Comparison of ENCODE assay signal across 9 mouse cellular contexts in genomic region chr5:131584260-131585135, GRCm38 (mm10).
DNase-seq lines count a peak whose midpoint lies in the region; ATAC-seq and TF ChIP-seq lines count a peak whose summit lies in the region.
"Had no signal": no experiment of that assay in that cellular context is flagged by ENCODE, and none has a peak within 500 bp of the region (broad histone marks: within the 10 kb centered on the region; RNA-seq: fewer than 3 reads in every experiment).

No protein-coding gene starts in this region.

- peak; percentile 79 for DNase-seq in embryo, embryonic 10 days (ENCODE audit: low spot score)
- peak; percentile 86 for DNase-seq in kidney, adult 2 months
- DNase-seq in midbrain, embryonic 14.5 days: no peak
- no peak for DNase-seq in adrenal gland, adult 8-10 months
- DNase-seq in T-cell, adult 2 months (ENCODE audit: low spot score): no peak
- no peak for DNase-seq in cerebellum, adult 2 months
- DNase-seq in spleen, postnatal 10 days (ENCODE audit: low spot score in 2 of 2): no peak
- DNase-seq: lung, adult 18-20 months had no signal

- no peaks in the 10 kb centered on the region for H3K9me3 ChIP-seq in forebrain, embryonic 16.5 days (ENCODE audit: control insufficient read depth, low read length)
- no peaks in the 10 kb centered on the region for H3K9me3 ChIP-seq in midbrain, embryonic 14.5 days (ENCODE audit: control insufficient read depth, low read length)

- H3K4me3 ChIP-seq in forebrain, embryonic 16.5 days (replicated peaks; ENCODE audit: low read length): no peak overlapping the region
- no peak overlapping the region for H3K4me3 ChIP-seq in kidney, adult 2 months (ENCODE audit: insufficient read depth, low read depth, low read length)
- H3K4me3 ChIP-seq in midbrain, embryonic 14.5 days (replicated peaks; ENCODE audit: low read depth, low read length): no peak overlapping the region
- no peak overlapping the region for H3K4me3 ChIP-seq in cerebellum, adult 2 months (replicated peaks; ENCODE audit: insufficient read depth, low read depth, low read length)

- no peaks in the 10 kb centered on the region for H3K27me3 ChIP-seq in forebrain, embryonic 16.5 days (replicated peaks; ENCODE audit: control insufficient read depth, insufficient read depth, low read length)
- H3K27me3 ChIP-seq in kidney, adult 2 months (replicated peaks; ENCODE audit: control insufficient read depth, insufficient read depth, low read length): no peaks in the 10 kb centered on the region
- H3K27me3 ChIP-seq in midbrain, embryonic 14.5 days (ENCODE audit: control insufficient read depth, insufficient read depth, low read length): no peaks in the 10 kb centered on the region; the same call in 1 of the 2 replicates
- no peaks in the 10 kb centered on the region for H3K27me3 ChIP-seq in cerebellum, adult 2 months (ENCODE audit: control insufficient read depth, insufficient read depth, low read length)

- H3K27ac ChIP-seq in forebrain, embryonic 16.5 days (ENCODE audit: low read length): peak overlapping the region; percentile 88
- no peak overlapping the region for H3K27ac ChIP-seq in kidney, adult 2 months (ENCODE audit: insufficient read depth, low read depth, low read length)
- peak overlapping the region; percentile 76; the same call in 1 of the 2 replicates for H3K27ac ChIP-seq in midbrain, embryonic 14.5 days (replicated peaks; ENCODE audit: low read depth, low read length)
- no peak overlapping the region for H3K27ac ChIP-seq in cerebellum, adult 2 months (ENCODE audit: insufficient read depth, low read length)

- no peak for ATAC-seq in forebrain, embryonic 16.5 days
- no peak for ATAC-seq in midbrain, embryonic 14.5 days (ENCODE audit: low FRiP score, low TSS enrichment)

- H3K9ac ChIP-seq in forebrain, embryonic 16.5 days (replicated peaks; ENCODE audit: low read depth, low read length): no peak overlapping the region
- H3K9ac ChIP-seq in midbrain, embryonic 14.5 days (replicated peaks; ENCODE audit: low read length): no peak overlapping the region

- no peak for TF ChIP-seq CTCF in kidney, adult 2 months (conservative IDR thresholded peaks at IDR 0.05; ENCODE audit: insufficient read depth, insufficient read length, low read depth, low read length)
- no peak for TF ChIP-seq CTCF in cerebellum, adult 2 months (IDR thresholded peaks at IDR 0.05; ENCODE audit: borderline replicate concordance, insufficient read depth, low read depth, low read length)

- H3K4me2 ChIP-seq in forebrain, embryonic 16.5 days (ENCODE audit: low read length): no peak overlapping the region
- H3K4me2 ChIP-seq in midbrain, embryonic 14.5 days (ENCODE audit: low read length): no peak overlapping the region

- TF ChIP-seq POLR2A in kidney, adult 2 months (IDR thresholded peaks at IDR 0.05; ENCODE audit: low read depth, low read length): no peak
- TF ChIP-seq POLR2A in cerebellum, adult 2 months (IDR thresholded peaks at IDR 0.05; ENCODE audit: borderline replicate concordance, insufficient read depth, low read length): no peak

- 44% methylated on average over 12 of the region's 12 CpGs for WGBS in forebrain, embryonic 16.5 days
- 47% methylated on average over 12 of the region's 12 CpGs for WGBS in kidney, adult 2 months
- WGBS in midbrain, embryonic 14.5 days: 23% methylated on average over 12 of the region's 12 CpGs
- WGBS in cerebellum, adult 2 months: 78% methylated on average over 12 of the region's 12 CpGs

- no peaks in the 10 kb centered on the region for H3K36me3 ChIP-seq in forebrain, embryonic 16.5 days (ENCODE audit: control insufficient read depth, insufficient read depth)
- H3K36me3 ChIP-seq in kidney, adult 2 months (ENCODE audit: control insufficient read depth, insufficient read depth, low read length): no peaks in the 10 kb centered on the region
- no peaks in the 10 kb centered on the region for H3K36me3 ChIP-seq in midbrain, embryonic 14.5 days (ENCODE audit: control insufficient read depth, insufficient read depth, low read length)

- peaks cover 45% of the 10 kb centered on the region for H3K4me1 ChIP-seq in forebrain, embryonic 16.5 days (replicated peaks; ENCODE audit: control insufficient read depth, insufficient read depth, low read length)
- peaks cover 10% of the 10 kb centered on the region for H3K4me1 ChIP-seq in kidney, adult 2 months (ENCODE audit: control insufficient read depth, insufficient read depth, low read length)
- peaks cover 45% of the 10 kb centered on the region for H3K4me1 ChIP-seq in midbrain, embryonic 14.5 days (ENCODE audit: control insufficient read depth, insufficient read depth, low read length)
- peaks cover 9% of the 10 kb centered on the region for H3K4me1 ChIP-seq in cerebellum, adult 2 months (ENCODE audit: control insufficient read depth, insufficient read depth, low read length)

Comparison
In these comparisons a context has a peak if more than half of its experiments do, and no peak if none do; other contexts are left out.
1. DNase-seq: peak in embryo, embryonic 10 days (single experiment) and kidney, adult 2 months (single experiment); none in midbrain, embryonic 14.5 days (single experiment), adrenal gland, adult 8-10 months (single experiment), T-cell, adult 2 months (single experiment), cerebellum, adult 2 months (0 of 2) and spleen, postnatal 10 days (0 of 2).
2. H3K27ac ChIP-seq: peak in forebrain, embryonic 16.5 days (single experiment) and midbrain, embryonic 14.5 days (single experiment); none in kidney, adult 2 months (single experiment) and cerebellum, adult 2 months (single experiment).